Mouse (Mus musculus): ENCODE data around the gene Cyp39a1.
A peak's percentile ranks its signal among the peaks of the same experiment; 100 is the strongest.

The Cyp39a1 gene

GRCm38 (mm10) chr17:43667290-43667843 lies at the start of gene Cyp39a1:
Gene Cyp39a1, plus strand, starts transcription at chr17:43667425.
- no peak for DNase-seq (ENCODE audit: low spot score)

- no peak for DNase-seq (ENCODE audit: low spot score)
Measured at GRCm38 (mm10) chr17:43619156-43619555, 48.1 kb upstream of the Cyp39a1 start.

- DNase-seq (ENCODE audit: low spot score), result no peak
Measured at GRCm38 (mm10) chr17:43622076-43622475, 45.1 kb upstream of the Cyp39a1 start.

GRCm38 (mm10) chr17:43628246-43628645 lies 39.0 kb upstream of the Cyp39a1 start:
- DNase-seq (ENCODE audit: low spot score), result no peak

GRCm38 (mm10) chr17:43629026-43629495 lies 38.2 kb upstream of the Cyp39a1 start:
- DNase-seq (ENCODE audit: low spot score), result no peak

GRCm38 (mm10) chr17:43629496-43630426 lies 37.5 kb upstream of the Cyp39a1 start, which contains the start of gene Tdrd6:
Gene Tdrd6, minus strand, starts transcription at chr17:43630299.
- no peak for DNase-seq (ENCODE audit: low spot score)

GRCm38 (mm10) chr17:43630427-43630760 lies 36.8 kb upstream of the Cyp39a1 start:
- DNase-seq (ENCODE audit: low spot score), result no peak

GRCm38 (mm10) chr17:43637146-43637545 lies 30.1 kb upstream of the Cyp39a1 start:
- DNase-seq (ENCODE audit: low spot score), result no peak

- no peak for DNase-seq (ENCODE audit: low spot score)
Measured at GRCm38 (mm10) chr17:43640825-43641224, 26.4 kb upstream of the Cyp39a1 start.

- no peak for DNase-seq (ENCODE audit: low spot score)
Measured at GRCm38 (mm10) chr17:43643191-43643590, 24.0 kb upstream of the Cyp39a1 start.

GRCm38 (mm10) chr17:43644375-43644774 lies 22.9 kb upstream of the Cyp39a1 start:
- peak; percentile 36 for DNase-seq (ENCODE audit: low spot score)

GRCm38 (mm10) chr17:43645136-43645535 lies 22.1 kb upstream of the Cyp39a1 start:
- DNase-seq (ENCODE audit: low spot score), result no peak

GRCm38 (mm10) chr17:43646925-43647324 lies 20.3 kb upstream of the Cyp39a1 start:
- no peak for DNase-seq (ENCODE audit: low spot score)

- DNase-seq (ENCODE audit: low spot score), result no peak
Measured at GRCm38 (mm10) chr17:43649641-43650436, 17.4 kb upstream of the Cyp39a1 start.

GRCm38 (mm10) chr17:43651314-43652046 lies 15.7 kb upstream of the Cyp39a1 start:
- no peak for DNase-seq (ENCODE audit: low spot score)

- DNase-seq (ENCODE audit: low spot score), result peak; percentile 97
Measured at GRCm38 (mm10) chr17:43666576-43667289, 492 bp upstream of the Cyp39a1 start, which contains the start of gene Slc25a27. Gene Slc25a27, minus strand, starts transcription at chr17:43667214.

GRCm38 (mm10) chr17:43669145-43669695 lies 2.0 kb downstream of the Cyp39a1 start:
- no peak for DNase-seq (ENCODE audit: low spot score)

GRCm38 (mm10) chr17:43671907-43672306 lies 4.7 kb downstream of the Cyp39a1 start:
- no peak for DNase-seq (ENCODE audit: low spot score)

GRCm38 (mm10) chr17:43675228-43675627 lies 8.0 kb downstream of the Cyp39a1 start:
- peak; percentile 76 for DNase-seq (ENCODE audit: low spot score)

GRCm38 (mm10) chr17:43676241-43676640 lies 9.0 kb downstream of the Cyp39a1 start:
- no peak for DNase-seq (ENCODE audit: low spot score)

- no peak for DNase-seq (ENCODE audit: low spot score)
Measured at GRCm38 (mm10) chr17:43677317-43677716, 10.1 kb downstream of the Cyp39a1 start.

Data from lung, postnatal 25 days (tissue).